Mouse (Mus musculus) MEL (cell line): ENCODE results near the gene Cpsf2. TPM values are rescaled to one million over a fixed set of nuclear protein-coding genes. Genes with fewer than 3 reads are reported as not detected.
A peak's percentile ranks its signal among the peaks of the same experiment; 100 is the strongest.
"Not testable (repeated sequence)": the region's sequence is repeated elsewhere in the genome, so short reads cannot be mapped to it uniquely, and the experiment has no call there.

Source experiments
- DNase-seq: peaks from one replicate; pipeline ENCODE4 v3.0.0; 2011; ENCODE audit warnings: low read depth, low spot score
- H3K27ac ChIP-seq: 2 replicates; pipeline ENCODE4 v1.5.1; 2012; ENCODE audit warnings: low read depth, mild to moderate bottlenecking, control low read depth, low read length, moderate library complexity; ENCODE audit not compliant: control insufficient read depth
- H3K27me3 ChIP-seq, 2 experiments: fragments of 150-350 bp in 1 of 2; sonication (generic) in 1 of 2; 2 replicates each; pipeline ENCODE4 v1.6.1; 2012; ENCODE audit warnings: low read length in 2 of 2, mild to moderate bottlenecking in 2 of 2, improper control_type of control experiment in 1 of 2, moderate library complexity in 1 of 2; ENCODE audit not compliant: insufficient read depth in 2 of 2, control insufficient read depth in 1 of 2
- H3K36me3 ChIP-seq, 2 experiments: 2 replicates each; pipeline ENCODE4 v1.6.1; 2012 to 2014; ENCODE audit warnings: low read length in 2 of 2, improper control_type of control experiment in 1 of 2, inconsistent platforms in 1 of 2, mild to moderate bottlenecking in 1 of 2; ENCODE audit not compliant: insufficient read depth in 2 of 2, control insufficient read depth in 1 of 2
- H3K4me1 ChIP-seq, 2 experiments: fragments of 150-350 bp in 1 of 2; sonication (generic) in 1 of 2; 2 replicates each; pipeline ENCODE4 v1.6.1; 2012; ENCODE audit warnings: low read length in 2 of 2, improper control_type of control experiment in 1 of 2, mild to moderate bottlenecking in 1 of 2; ENCODE audit not compliant: insufficient read depth in 2 of 2, control insufficient read depth in 1 of 2
- H3K4me3 ChIP-seq, 2 experiments: fragments of 150-350 bp in 1 of 2; sonication (generic) in 1 of 2; 2 replicates each; pipeline ENCODE4 v1.5.1; 2012; ENCODE audit warnings: low read depth in 2 of 2, low read length in 2 of 2, mild to moderate bottlenecking in 2 of 2, moderate library complexity in 2 of 2, control low read depth in 1 of 2, improper control_type of control experiment in 1 of 2; ENCODE audit not compliant: control insufficient read depth in 1 of 2, insufficient read depth in 1 of 2
- H3K79me2 ChIP-seq: 2 replicates; pipeline ENCODE4 v1.6.1; 2012; ENCODE audit warnings: mild to moderate bottlenecking, low read length, moderate library complexity; ENCODE audit not compliant: control insufficient read depth, poor library complexity, insufficient read depth
- H3K9ac ChIP-seq: 2 replicates; pipeline ENCODE4 v1.6.1; 2012; ENCODE audit warnings: low read depth, mild to moderate bottlenecking, control low read depth, low read length, moderate library complexity; ENCODE audit not compliant: control insufficient read depth, poor library complexity, severe bottlenecking
- H3K9me3 ChIP-seq: fragments of 150-350 bp; sonication (generic); replicated peaks from 2 replicates; pipeline ENCODE4 v1.6.1; 2012; ENCODE audit warnings: mild to moderate bottlenecking, low read length, improper control_type of control experiment, moderate library complexity; ENCODE audit not compliant: insufficient read depth
- CHD1 ChIP-seq: IDR thresholded peaks from 2 replicates; pipeline ENCODE4 v1.6.1; 2012; ENCODE audit warnings: low read depth, mild to moderate bottlenecking, inconsistent platforms, low read length, improper control_type of control experiment
- GABPA ChIP-seq: IDR thresholded peaks from 2 replicates; pipeline ENCODE4 v1.6.1; 2012; ENCODE audit warnings: low read depth, mild to moderate bottlenecking, inconsistent platforms, low read length, improper control_type of control experiment, moderate library complexity
- GATA1 ChIP-seq: IDR thresholded peaks from 2 replicates; pipeline ENCODE4 v1.6.1; 2011; ENCODE audit warnings: low read depth, low read length, improper control_type of control experiment
- JUND ChIP-seq: IDR thresholded peaks from 2 replicates; pipeline ENCODE4 v1.6.1; 2011; ENCODE audit warnings: low read depth, mild to moderate bottlenecking, improper control_type of control experiment, low read length
- KAT2A ChIP-seq: conservative IDR thresholded peaks from 2 replicates; pipeline ENCODE4 v1.6.1; 2012; ENCODE audit warnings: low read depth, low read length, improper control_type of control experiment, inconsistent platforms
- MAZ ChIP-seq: IDR thresholded peaks from 2 replicates; pipeline ENCODE4 v1.6.1; 2012; ENCODE audit warnings: low read depth, mild to moderate bottlenecking, inconsistent platforms, low read length, improper control_type of control experiment
- MXI1 ChIP-seq: IDR thresholded peaks from 2 replicates; pipeline ENCODE4 v1.6.1; 2011; ENCODE audit warnings: mild to moderate bottlenecking, low read depth, low read length, improper control_type of control experiment
- MYB ChIP-seq: IDR thresholded peaks from 2 replicates; pipeline ENCODE4 v1.6.1; 2011; ENCODE audit warnings: mild to moderate bottlenecking, low read depth, low read length, improper control_type of control experiment
- NELFE ChIP-seq: IDR thresholded peaks from 2 replicates; pipeline ENCODE4 v1.6.1; 2011; ENCODE audit warnings: low read depth, low read length, improper control_type of control experiment
- POLR2AphosphoS5 ChIP-seq: IDR thresholded peaks from 2 replicates; pipeline ENCODE4 v1.6.1; 2012; ENCODE audit warnings: low read depth, borderline replicate concordance, mild to moderate bottlenecking, inconsistent platforms, low read length, moderate library complexity, mixed read lengths
- TBP ChIP-seq: IDR thresholded peaks from 2 replicates; pipeline ENCODE4 v1.8.0; 2011; ENCODE audit warnings: low read depth, low read length, improper control_type of control experiment
- UBTF ChIP-seq: IDR thresholded peaks from 2 replicates; pipeline ENCODE4 v1.6.1; 2012; ENCODE audit warnings: low read depth, mild to moderate bottlenecking, inconsistent platforms, low read length, improper control_type of control experiment, moderate library complexity, borderline replicate concordance; ENCODE audit not compliant: insufficient read depth
- USF1 ChIP-seq: IDR thresholded peaks from 2 replicates; pipeline ENCODE4 v1.6.1; 2014; ENCODE audit warnings: low read depth, mild to moderate bottlenecking, inconsistent platforms, low read length, improper control_type of control experiment, moderate library complexity
- ZC3H11A ChIP-seq: IDR thresholded peaks from 2 replicates; pipeline ENCODE4 v1.6.1; 2012; ENCODE audit warnings: low read depth, mild to moderate bottlenecking, inconsistent platforms, low read length, improper control_type of control experiment
- ZNF384 ChIP-seq: IDR thresholded peaks from 2 replicates; pipeline ENCODE4 v1.6.1; 2012; ENCODE audit warnings: low read depth, mild to moderate bottlenecking, inconsistent platforms, low read length, improper control_type of control experiment
- polyA plus RNA-seq, 2 experiments: library from polyadenylated mRNA; stranded (reverse) in 1 of 2; unstranded in 1 of 2; fragments of >175 nt in 1 of 2; fragments of >200 nt in 1 of 2; gene quantifications; 2 replicates each; pipeline versions ENCODE4 v1.2.1 to v1.2.4; 2012; ENCODE audit warnings: low replicate concordance in 2 of 2, low read depth in 1 of 2; ENCODE audit not compliant: insufficient read length in 2 of 2, insufficient read depth in 1 of 2, missing spikeins in 1 of 2
- total RNA-seq: library from RNA; depleted of rRNA; stranded (reverse); fragments of 300-350 nt; gene quantifications from 2 replicates; pipeline ENCODE4 v1.2.3, GENCODE M21; 2012

Gene Cpsf2
- total and polyA plus RNA-seq, 3 experiments = 52.1 to 109 (median 56.9) TPM

DNA sequence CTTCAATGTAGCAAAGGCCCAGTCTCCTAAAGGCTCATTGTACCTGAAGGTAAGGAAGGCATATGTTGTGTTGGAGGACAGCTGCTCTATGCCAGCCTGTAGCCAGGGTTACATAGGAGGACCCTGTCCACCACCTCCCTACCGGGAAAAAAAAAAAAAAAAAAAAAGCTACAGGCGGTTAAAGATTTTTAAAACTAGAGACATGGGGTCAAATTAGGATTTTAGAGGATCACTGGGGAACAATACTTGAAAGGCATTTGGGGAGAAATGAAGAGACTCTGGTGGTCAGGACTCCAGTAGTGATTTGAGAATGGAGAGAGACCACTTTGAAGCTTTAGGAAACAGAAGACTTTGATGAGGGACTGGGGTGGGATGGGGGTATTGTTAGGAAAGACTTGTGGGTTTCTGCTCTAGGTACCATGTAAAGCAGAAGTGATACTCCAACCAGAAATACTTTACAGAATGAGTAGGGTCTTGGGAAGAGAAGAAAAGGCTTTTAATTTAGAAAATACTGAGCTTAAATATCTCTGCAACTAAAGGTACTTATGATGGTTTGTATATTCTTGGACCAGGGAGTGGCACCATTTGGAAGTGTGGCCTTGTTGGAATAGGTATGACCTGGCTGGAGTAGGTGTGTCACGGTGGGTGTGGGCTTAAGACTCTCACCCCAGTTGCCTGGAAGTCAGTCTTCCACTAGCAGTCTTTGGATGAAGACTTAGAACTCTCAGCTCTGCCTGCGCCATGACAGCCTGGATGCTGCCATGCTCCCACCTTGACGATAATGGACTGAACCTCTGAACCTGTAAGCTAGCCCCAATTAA lies 16.6 kb upstream of the Cpsf2 start:
- H3K9me3 ChIP-seq, H3K4me1 ChIP-seq, H3K27me3 ChIP-seq, DNase-seq: not testable (repeated sequence)
- Histone ChIP-seq H3K27ac (peak overlapping the region; percentile 90), H3K36me3 (peaks cover 0 to 17% of the 10 kb centered on the region in 2 experiments; a peak in 2 of 4 replicates), H3K79me2 (peaks cover 30% of the 10 kb centered on the region), H3K9ac (peak overlapping the region; percentile 77), H3K4me3 (peak overlapping the region; percentile 61 to 64)
- peak; percentile 75 for TF ChIP-seq ZNF384

DNA sequence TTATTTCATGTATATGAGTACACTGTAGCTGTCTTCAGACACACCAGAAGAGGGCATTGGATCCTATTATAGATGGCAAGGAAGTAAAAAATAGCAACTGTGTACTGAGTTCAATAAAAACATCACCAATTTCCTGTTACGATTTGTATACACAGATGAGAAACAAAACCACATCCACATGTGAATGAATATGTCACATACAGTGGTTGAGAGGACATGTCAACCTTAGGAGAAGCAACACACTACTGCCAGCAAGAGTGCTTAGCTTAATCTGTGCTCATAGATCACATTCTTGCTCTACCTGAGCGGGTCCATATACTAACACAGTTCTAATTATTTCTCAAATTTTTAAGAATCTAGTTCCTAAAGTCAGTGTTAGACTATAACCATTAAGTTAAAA lies 4.5 kb upstream of the Cpsf2 start:
- H3K36me3 ChIP-seq = peaks cover 11 to 21% of the 10 kb centered on the region in 2 experiments
- H3K4me1 ChIP-seq = peaks cover 2 to 13% of the 10 kb centered on the region in 2 experiments; a peak in 3 of 4 replicates
- H3K9me3 ChIP-seq = no peaks in the 10 kb centered on the region
- H3K4me3 ChIP-seq = no peak overlapping the region
- no peak overlapping the region for H3K27ac ChIP-seq
- no peak overlapping the region for H3K9ac ChIP-seq
- DNase-seq = no peak
- H3K79me2 ChIP-seq = peaks cover 41% of the 10 kb centered on the region
- no peak for TF ChIP-seq MAZ
- TF ChIP-seq KAT2A = no peak
- TF ChIP-seq UBTF = no peak
- no peak for TF ChIP-seq POLR2AphosphoS5
- no peak for TF ChIP-seq ZC3H11A
- TF ChIP-seq GATA1 = no peak
- TF ChIP-seq NELFE = no peak
- no peak for TF ChIP-seq MYB
- TF ChIP-seq MXI1 = no peak
- TF ChIP-seq TBP = no peak
- TF ChIP-seq JUND = no peak
- no peaks in the 10 kb centered on the region for H3K27me3 ChIP-seq

GRCm38 (mm10) chr12:101972230-101972629 lies 3.6 kb upstream of the Cpsf2 start:
- H3K27ac ChIP-seq = no peak overlapping the region
- peaks cover 2 to 19% of the 10 kb centered on the region in 2 experiments; a peak in 3 of 4 replicates for H3K4me1 ChIP-seq
- H3K9ac ChIP-seq = no peak overlapping the region
- TF ChIP-seq GABPA = no peak
- TF ChIP-seq GATA1 = no peak
- no peak for TF ChIP-seq USF1
- TF ChIP-seq CHD1 = no peak
- peak; percentile 28 for DNase-seq
- H3K4me3 ChIP-seq = no peak overlapping the region
- no peaks in the 10 kb centered on the region for H3K27me3 ChIP-seq
- no peaks in the 10 kb centered on the region for H3K9me3 ChIP-seq
- peaks cover 10 to 27% of the 10 kb centered on the region in 2 experiments for H3K36me3 ChIP-seq
- H3K79me2 ChIP-seq = peaks cover 50% of the 10 kb centered on the region
